18 mouse cellular contexts compared by ENCODE assay signal in the genomic region with DNA sequence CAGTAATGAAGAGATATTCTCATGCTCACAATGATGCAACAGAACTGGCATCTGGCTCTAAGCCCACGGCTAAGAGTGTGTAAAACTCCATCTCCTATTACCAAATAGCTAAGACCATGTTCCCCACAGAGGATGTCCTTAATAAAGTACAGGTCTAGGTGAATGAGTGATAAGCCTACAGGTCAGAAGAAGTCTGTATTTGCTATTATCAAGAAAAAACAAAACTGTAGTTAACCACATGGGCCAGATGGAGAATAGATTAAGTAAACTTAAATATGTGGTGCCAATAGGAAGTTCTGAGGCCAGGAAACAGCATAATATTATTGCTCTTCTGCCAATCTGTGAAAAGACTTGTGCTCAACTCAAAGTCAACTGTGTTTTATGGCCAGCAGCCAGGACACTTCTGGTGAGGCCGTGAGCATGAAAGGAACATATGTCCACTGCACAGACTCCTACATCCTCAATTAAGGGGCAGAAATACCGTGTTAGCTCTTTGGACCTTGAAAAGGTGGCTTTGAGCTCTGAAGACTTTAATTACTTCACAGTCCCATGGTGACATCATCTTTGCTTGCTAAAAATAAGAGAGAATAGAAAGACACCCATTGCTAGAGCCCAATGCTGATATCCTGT.
A peak's percentile ranks its signal among the peaks of the same experiment; 100 is the strongest.
DNase-seq lines count a peak whose midpoint lies in the region; ATAC-seq and TF ChIP-seq lines count a peak whose summit lies in the region.
"Had no signal": no experiment of that assay in that cellular context is flagged by ENCODE, and none has a peak within 500 bp of the region (broad histone marks: within the 10 kb centered on the region; RNA-seq: fewer than 3 reads in every experiment).

No protein-coding gene starts in this region.

- H3K27me3 ChIP-seq in MEL (ENCODE audit: control insufficient read depth in 1 of 2, insufficient read depth in 2 of 2, low read length in 2 of 2) = no peaks in the 10 kb centered on the region
- H3K27me3 ChIP-seq: embryonic facial prominence, embryonic 12.5 days; liver, embryonic 13.5 days; neural tube, embryonic 15.5 days had no signal

- no peak for TF ChIP-seq CTCF in MEL (IDR thresholded peaks at IDR 0.05 in 2 of 3, conservative IDR thresholded peaks at IDR 0.05 in 1 of 3; ENCODE audit: control insufficient read depth in 1 of 3, insufficient read depth in 1 of 3, low read depth in 2 of 3, low read length in 3 of 3, poor library complexity in 1 of 3, severe bottlenecking in 1 of 3)

- no peak for TF ChIP-seq RAD21 in MEL (IDR thresholded peaks at IDR 0.05; ENCODE audit: low read depth, low read length)

- H3K27ac ChIP-seq in MEL (ENCODE audit: control insufficient read depth, low read depth, low read length) = no peak overlapping the region
- H3K27ac ChIP-seq: embryonic facial prominence, embryonic 12.5 days; heart, embryonic 10.5 days; kidney, postnatal 0 days; layer of hippocampus, adult 2 months; liver, embryonic 13.5 days; midbrain, embryonic 10.5 days; neural tube, embryonic 15.5 days had no signal

- 0 out of 2 replicates have a peak, but pooled peaks have one; percentile 36 for ATAC-seq in cerebellum, adult (ENCODE audit: insufficient number of reproducible peaks, low FRiP score, low TSS enrichment)
- ATAC-seq in erythroblast, adult 5-6 weeks (replicated peaks; ENCODE audit: low FRiP score, poor library complexity, severe bottlenecking) = no peak
- ATAC-seq: intestine, embryonic 16.5 days had no signal

- H3K9ac ChIP-seq in MEL (ENCODE audit: control insufficient read depth, low read depth, low read length, poor library complexity, severe bottlenecking) = no peak overlapping the region
- H3K9ac ChIP-seq: embryonic facial prominence, embryonic 12.5 days; liver, embryonic 13.5 days; neural tube, embryonic 15.5 days had no signal

- no peak for TF ChIP-seq EP300 in MEL (IDR thresholded peaks at IDR 0.05; ENCODE audit: low read depth in 1 of 2, low read length in 2 of 2)

- H3K4me1 ChIP-seq in MEL (ENCODE audit: control insufficient read depth in 1 of 2, insufficient read depth in 2 of 2, low read length in 2 of 2) = no peaks in the 10 kb centered on the region
- H3K4me1 ChIP-seq: embryonic facial prominence, embryonic 12.5 days; heart, embryonic 10.5 days; liver, embryonic 13.5 days; midbrain, embryonic 10.5 days; neural tube, embryonic 15.5 days had no signal

- H3K79me2 ChIP-seq in MEL (ENCODE audit: control insufficient read depth, insufficient read depth, low read length, poor library complexity) = no peaks in the 10 kb centered on the region

- H3K9me3 ChIP-seq in MEL (replicated peaks; ENCODE audit: insufficient read depth, low read length) = no peaks in the 10 kb centered on the region
- H3K9me3 ChIP-seq: embryonic facial prominence, embryonic 12.5 days; heart, embryonic 10.5 days; liver, embryonic 13.5 days; midbrain, embryonic 10.5 days; neural tube, embryonic 15.5 days had no signal

- DNase-seq in heart, postnatal 14 days = peak; percentile 2 to 4
- DNase-seq in heart, postnatal 36 days = no peak
- DNase-seq in MEL (ENCODE audit: low read depth, low spot score) = no peak
- peak; percentile 40 to 51 for DNase-seq in cerebellum, postnatal 14 days
- no peak for DNase-seq in gastrocnemius, postnatal 25 days
- DNase-seq: adrenal gland, postnatal 25 days; gastrocnemius, postnatal 10 days; liver, embryonic 13.5 days; lung, postnatal 10 days had no signal

- no peak overlapping the region for H3K4me3 ChIP-seq in MEL (ENCODE audit: control insufficient read depth in 1 of 2, insufficient read depth in 1 of 2, low read depth in 2 of 2, low read length in 2 of 2)
- H3K4me3 ChIP-seq: embryonic facial prominence, embryonic 12.5 days; heart, embryonic 10.5 days; layer of hippocampus, adult 2 months; liver, embryonic 13.5 days; midbrain, embryonic 10.5 days; neural tube, embryonic 15.5 days had no signal

- intact Hi-C loops in heart, postnatal 14 days (cut with DNase I) = no loop called here
- intact Hi-C loops in heart, postnatal 36 days (cut with DNase I) = no loop called here

- H3K36me3 ChIP-seq in MEL (ENCODE audit: control insufficient read depth in 1 of 2, insufficient read depth in 2 of 2, low read length in 2 of 2) = no peaks in the 10 kb centered on the region
- H3K36me3 ChIP-seq: embryonic facial prominence, embryonic 12.5 days; heart, embryonic 10.5 days; liver, embryonic 13.5 days; midbrain, embryonic 10.5 days; neural tube, embryonic 15.5 days had no signal

- TF ChIP-seq POLR2A in MEL (IDR thresholded peaks at IDR 0.05; ENCODE audit: control insufficient read depth in 1 of 2, insufficient read depth in 1 of 2, low read depth in 1 of 2, low read length in 2 of 2, poor library complexity in 1 of 2) = no peak

TF ChIP-seq in MEL, 35 proteins besides CTCF, POLR2A, EP300 and RAD21:
- 0 out of 2 replicates have a peak, but pooled peaks have one; percentile 16 for TF ChIP-seq TCF12 (IDR thresholded peaks at IDR 0.05; ENCODE audit: low read depth, low read length)
- TF ChIP-seq MXI1 (IDR thresholded peaks at IDR 0.05; ENCODE audit: low read depth, low read length) = no peak

Comparison
In these comparisons a context has a peak if more than half of its experiments do, and no peak if none do; other contexts are left out.
1. DNase-seq: peak in heart, postnatal 14 days (2 of 2) and cerebellum, postnatal 14 days (2 of 2); none in heart, postnatal 36 days (0 of 2), MEL (single experiment) and gastrocnemius, postnatal 25 days (single experiment).